Mouse (Mus musculus) adrenal gland, postnatal 10 days (tissue): Measurements from ENCODE around the gene Hal. TPM values are rescaled to one million over a fixed set of nuclear protein-coding genes. Genes with fewer than 3 reads are reported as not detected.
"Not testable (repeated sequence)": the region's sequence is repeated elsewhere in the genome, so short reads cannot be mapped to it uniquely, and the experiment has no call there.

ENCODE experiments used
- DNase-seq: peaks from one replicate; pipeline ENCODE4 v3.0.0; 2021; ENCODE audit warnings: mixed read lengths
- total RNA-seq, 2 experiments: library from RNA; stranded (reverse); gene quantifications; 2 replicates each; pipeline ENCODE4 v1.2.3; 2021

Hal gene
- total RNA-seq, 2 experiments from 2014 or later: 3.7 to 12.2 TPM

DNA sequence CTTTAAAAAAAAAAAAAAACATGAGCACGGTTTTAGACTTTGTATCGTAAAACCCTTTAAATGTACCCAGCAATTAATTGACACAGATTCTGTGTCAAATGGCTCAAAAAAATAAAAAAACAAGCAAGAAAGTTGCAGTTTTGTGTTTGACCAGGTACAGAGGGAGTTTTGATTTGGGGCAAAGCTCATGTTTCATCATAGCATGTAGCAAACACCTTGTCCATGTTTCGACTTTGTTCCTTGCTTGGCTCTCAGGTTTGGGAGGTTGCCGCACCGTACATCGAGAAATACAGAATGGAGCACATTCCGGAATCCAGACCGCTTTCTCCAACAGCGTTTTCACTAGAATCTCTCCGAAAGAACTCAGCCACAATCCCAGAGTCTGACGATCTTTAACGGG, 27.4 kb downstream of the Hal start:
- no peak for DNase-seq

DNA sequence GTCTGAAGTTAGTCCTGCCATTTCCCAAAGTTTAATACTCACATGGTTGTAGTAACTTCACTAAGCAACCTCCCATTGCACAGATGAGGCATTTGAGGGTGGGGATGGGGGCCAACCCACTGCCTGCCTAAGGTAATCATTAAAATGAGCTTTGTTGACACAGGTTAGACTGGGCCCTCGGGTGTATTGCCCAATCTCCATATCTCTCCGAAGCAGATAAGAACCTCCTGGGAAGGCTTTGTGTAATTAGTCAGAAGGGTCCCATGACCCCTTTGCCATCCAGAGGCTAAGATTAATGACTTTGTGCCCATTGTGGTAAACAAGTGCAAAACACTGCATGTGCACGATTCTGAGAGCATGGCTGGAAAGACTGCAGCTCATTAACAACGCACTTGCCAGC, 29.2 kb downstream of the Hal start:
- no peak for DNase-seq

DNA sequence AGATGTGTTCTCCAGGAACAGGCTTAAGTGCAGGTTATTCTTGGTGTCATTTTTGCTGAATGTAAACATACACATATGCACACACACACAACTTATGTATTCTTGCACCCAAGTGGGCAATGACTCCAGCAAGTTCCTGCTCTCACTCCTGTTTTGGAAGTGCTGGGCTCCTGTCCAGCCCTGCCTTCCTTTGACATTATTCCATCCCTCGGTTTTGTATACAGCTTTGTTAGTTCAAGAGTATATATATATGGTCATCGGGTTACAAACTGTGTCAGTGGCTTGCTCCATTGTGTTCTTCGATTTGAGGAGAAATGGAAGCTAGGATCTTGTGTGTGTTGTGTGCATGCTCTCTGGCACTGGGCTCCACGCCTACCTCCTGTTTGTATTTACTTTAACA, 29.6 kb downstream of the Hal start:
- no peak for DNase-seq

DNA sequence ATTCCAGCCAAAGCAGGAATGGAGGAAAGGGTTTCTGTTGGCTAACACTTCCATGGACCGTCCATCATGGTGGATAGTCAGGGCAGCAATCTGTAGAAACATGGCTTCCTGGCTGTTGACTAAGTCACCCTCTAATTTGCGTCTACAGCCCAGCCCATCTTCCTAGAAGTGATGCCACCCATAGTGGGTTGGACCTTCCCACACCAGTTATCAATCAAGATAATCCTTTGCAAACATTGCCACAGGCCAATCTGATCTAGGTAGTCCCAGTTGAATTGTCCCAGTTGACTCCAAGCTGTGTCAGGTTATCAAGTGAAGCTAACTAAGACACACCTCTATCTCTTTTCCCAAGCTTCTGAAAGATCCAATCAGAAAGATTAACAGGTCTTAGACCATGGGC, 30.1 kb downstream of the Hal start:
- no peak for DNase-seq

DNA sequence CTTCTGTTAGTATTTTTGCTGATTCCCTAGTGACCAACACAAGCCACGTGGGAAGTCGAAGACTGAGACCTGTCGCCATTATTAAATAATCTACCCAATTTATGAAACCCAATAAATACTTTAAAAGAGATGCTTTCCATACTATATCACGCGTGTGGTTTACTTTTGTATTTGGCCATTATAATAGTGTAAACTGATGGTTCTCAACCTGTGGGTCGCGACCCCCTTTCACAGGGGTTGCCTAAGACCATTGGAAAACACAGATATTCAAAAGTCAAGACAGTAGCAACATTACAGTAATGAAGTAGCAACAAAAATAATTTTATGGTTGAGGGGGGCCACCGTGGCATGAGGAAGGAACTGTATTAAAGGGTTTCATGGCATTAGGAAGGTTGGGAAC, 30.6 kb downstream of the Hal start:
- no peak for DNase-seq

DNA sequence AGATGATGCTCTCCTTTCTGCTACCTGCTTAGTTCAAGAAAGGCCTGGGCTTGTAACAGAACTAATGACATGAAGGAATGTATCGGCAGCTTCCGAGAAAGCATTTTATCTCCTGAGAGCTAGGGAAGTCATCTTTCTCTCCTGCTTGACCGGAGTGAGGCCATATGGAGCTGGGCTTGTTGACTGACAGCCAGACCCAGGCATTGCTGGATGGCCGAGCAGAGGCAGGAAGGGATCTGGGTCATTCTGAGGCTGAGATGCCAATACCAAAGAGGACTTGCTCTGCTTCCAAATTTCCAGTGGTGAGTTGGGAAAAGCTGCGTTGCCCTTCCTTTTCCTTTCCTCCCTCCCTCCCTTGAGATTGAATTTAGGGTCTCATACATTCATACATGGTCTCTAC, 31.2 kb downstream of the Hal start:
- no peak for DNase-seq

DNA sequence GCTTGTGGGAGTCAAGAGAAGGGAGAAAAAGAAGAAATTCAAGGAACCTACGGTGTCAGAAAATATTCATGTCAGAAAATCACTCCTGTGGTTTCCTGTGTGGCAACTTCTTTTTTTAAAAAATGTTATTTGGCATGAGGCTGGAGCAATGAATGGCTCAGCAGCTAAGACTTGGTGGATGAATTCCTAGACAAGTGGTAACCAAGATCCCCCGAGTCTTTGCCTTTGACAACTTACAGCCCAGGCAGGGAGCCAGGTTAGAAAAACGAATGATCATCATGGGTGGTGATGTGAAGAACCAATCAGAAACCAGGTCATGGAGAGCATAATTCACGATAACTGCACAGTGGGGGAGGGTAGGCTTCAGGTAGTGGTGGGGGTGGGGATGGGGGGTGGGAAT, 32.4 kb downstream of the Hal start:
- no peak for DNase-seq

DNA sequence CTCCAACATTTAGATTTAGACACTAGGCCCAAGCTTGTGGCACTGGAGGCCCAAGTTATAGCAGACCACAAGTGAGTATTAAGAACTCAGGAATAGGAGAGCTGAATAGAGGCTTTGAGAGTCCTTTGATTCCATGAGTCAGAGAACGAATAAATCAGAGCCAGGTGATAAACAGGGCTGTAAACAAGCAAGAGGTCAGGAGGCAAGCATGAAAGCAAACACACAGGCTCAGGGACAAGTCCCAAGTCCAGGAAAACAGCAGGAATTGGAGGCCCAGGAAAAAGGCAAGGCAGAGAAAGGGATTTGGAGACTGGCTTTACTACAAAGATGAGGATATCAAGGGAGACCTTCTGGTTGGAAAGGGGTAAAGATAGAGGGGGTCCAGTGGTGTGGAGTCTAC, 36.8 kb downstream of the Hal start:
- DNase-seq: no peak

DNA sequence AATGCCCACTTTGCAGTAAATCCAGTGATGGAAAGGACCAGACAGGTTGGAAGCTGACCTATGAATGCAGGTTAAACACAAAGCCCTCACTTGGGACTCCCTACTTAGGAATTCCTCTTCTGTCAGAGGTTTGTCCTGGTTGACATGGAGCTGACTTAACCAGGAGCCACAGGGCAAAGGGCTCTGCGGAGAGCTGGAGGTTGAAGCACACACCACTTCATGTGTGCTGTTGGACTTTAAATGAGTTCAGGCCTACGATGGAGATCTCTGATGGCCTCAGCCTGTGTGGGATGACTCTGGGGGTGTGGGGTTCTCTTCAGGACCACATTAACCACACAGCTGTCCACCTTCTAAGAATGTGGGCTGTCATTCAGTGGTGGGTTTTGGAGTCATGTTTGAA, 49.7 kb downstream of the Hal start:
- no peak for DNase-seq

DNA sequence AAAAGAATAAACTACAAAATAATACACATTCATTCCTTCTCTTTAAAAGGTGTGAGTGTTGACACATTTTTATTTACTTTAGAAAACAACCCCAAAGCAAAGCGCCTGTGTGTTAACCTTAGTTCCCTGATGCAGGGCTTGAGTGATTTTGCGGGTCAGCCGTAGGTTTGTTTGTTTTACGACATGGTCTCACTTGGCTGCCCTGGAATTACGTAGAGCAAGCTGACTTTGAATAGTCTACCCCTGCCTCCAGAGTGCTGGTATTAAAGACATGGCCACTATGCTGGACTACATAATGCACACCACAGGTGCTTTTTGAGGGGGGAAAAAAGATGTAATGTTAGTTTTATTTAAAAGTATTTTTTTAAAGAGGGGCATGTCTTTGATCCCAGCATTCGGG, 50.2 kb downstream of the Hal start:
- no peak for DNase-seq

DNA sequence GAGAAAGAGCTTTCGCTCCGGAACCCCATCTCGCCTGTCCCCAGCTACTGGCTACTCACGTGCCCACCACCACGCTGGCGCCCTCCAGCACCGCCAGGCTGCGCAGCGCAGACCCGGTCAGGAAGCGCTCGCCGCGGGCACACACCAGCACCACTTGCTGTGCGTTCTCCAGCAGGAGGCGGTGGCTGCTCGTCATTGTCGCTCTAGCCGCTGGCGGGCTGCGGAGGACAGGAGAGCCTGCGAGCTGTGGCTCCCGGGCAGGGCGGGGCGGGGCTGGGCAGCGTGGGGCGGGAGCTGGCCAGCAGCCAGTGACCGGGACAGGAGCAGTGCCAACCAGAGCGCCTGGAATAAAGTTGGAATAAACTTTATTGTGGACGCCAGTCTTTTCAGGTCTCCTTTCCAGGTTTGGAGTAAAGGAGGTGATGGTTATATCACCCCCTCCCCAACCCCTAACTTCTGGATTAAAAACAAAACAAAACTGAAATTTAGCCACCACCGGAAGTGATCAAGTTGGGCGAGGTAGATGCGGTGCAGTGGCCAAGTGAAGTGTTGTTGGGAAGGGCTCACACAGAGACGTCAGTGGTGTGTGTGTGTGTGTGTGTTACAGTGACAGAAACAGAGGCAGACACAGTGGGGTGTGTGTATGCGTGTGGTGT, 51.3 kb downstream of the Hal start, which contains the start of gene Amdhd1:
TSS of gene Amdhd1 (minus strand) at position 259 of the 656 bp plus-strand sequence.
- DNase-seq: peak; percentile 92

DNA sequence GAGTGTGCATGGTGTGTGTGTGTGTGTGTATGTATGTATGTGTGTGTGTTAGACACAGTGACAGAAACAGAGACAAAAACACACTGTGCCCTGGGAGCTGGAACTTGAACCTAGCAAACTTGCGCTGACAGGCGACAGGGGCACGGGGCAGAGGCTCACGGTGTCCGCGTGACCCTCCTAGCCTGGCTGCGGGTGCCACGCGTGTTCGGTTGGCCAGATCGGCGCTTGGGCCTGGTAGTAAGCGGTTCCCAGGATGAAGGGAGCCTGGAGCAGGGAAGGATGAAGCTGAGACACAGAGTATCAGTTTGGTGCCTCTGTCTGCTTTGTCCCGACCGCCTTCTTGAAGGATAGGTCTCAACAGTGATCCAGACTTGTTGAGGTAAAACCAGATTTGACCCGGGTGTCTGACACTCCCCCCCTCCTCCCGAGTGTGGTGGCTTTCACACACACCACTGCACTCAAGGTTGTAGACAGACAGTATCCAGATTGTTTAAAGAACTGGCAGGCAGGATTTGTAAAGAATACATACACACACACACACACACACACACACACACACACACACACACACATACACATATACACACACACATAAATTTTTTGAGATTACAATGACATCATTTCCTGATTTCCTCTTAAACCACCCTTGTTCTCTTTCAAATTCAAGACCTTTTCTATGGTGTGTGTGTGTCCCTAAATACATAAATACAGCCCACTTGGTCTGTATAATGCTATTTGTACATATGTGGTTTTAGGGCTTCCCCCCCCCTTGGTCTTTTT, 52.1 kb downstream of the Hal start, which contains the start of gene Ccdc38:
TSS of gene Ccdc38 (plus strand) at position 202 of the 780 bp plus-strand sequence.
- DNase-seq: peak; percentile 10

DNA sequence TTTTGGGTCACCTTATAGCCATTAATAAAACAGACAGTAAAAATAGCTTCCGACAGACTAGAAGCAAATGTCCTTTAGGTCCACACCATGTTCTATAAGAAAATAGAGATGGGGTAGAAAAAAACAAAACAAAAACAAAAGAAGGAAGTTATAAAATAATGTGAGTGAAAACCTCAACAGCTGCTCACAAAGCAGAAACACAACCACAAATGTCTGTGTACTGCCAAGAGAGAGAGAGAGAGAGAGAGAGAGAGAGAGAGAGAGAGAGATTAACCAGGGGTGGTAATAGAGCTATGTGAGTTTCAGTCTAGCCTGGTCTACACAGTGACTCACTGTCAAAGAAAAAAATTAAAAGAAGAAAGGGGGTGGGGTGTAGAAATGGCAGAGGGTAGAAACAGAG, 53.0 kb downstream of the Hal start:
- DNase-seq: no peak

DNA sequence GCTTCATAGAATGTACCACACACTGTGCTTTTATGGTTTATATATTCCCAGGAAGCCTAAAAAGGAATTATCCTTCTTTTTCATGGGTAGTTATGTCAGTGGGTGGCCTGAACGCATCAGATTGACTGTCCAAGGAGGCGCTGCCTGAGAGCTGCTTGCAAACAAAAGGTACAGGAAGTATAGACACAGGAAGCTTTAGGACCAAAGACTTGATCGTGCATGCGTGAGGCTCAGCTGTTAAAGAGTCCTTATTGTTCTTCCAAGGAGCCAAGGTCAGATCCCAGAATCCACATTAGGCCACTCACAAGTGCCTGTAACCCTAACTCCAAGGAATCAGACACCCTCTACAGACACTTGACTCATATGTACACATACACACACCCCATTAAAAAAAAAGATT, 53.8 kb downstream of the Hal start:
- no peak for DNase-seq

DNA sequence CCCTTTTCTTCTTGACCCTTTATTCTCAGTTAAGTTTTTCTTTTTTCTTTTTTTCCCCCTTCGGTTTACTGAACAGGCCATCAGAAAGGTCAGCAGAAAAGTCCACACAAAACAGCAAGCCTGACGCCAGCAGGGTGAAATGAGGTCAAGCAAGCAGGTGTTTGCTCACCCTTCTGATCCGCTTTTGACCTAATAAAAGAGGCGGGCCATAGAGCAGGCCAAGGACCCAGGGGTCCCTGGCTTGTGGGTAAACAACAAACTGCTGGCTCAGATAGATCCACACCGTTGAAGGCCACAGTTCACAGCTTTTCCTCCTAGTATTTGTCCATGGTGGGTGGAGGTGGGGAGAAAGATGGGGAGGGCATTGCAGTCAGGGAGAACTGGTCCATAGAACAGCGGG, 54.6 kb downstream of the Hal start:
- peak; percentile 17 for DNase-seq

DNA sequence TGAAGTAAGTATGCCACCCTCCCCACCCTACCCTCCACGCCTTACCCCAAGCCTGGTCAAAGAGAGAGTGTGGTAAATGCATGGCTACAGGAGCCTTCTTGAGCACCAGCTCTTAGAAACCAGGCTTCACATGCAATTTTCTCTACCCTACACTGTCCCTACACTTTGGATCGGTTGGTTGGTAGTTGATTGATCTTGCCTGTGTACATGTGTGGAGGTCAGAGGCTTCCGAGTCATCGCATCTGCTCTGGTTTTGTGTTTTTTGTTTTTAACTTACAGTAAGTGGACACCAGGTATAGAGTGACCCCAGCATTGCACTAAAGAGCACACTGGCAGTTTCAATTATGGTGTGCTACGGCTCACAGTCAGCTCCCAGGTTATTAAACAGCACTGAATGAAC, 55.6 kb downstream of the Hal start:
- DNase-seq: no peak

DNA sequence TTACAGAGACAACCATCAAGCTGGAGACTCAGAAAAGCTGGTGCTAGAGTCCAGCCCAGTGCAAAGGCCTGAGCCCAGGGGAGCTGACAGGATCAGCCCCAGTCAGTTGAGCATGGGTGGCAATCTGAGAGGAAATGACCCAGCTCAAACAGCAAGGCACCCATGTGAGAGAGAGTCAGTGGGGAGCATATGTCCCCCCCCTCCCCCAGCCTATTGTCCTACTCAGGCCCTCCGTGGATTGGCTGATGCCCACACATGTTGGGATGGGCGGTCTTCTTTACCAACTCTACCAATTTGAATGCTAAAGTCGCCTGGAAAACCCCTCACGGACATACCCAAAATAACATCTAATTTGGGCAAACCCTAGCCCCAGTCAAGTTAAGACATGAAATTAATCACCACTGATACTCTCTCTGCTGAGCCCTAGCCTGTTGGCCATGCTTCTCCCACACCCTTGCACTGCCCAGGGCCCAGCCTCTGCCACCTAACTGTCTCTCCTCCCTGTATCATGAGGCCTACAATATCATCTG, 59.2 kb downstream of the Hal start:
- no peak for DNase-seq

DNA sequence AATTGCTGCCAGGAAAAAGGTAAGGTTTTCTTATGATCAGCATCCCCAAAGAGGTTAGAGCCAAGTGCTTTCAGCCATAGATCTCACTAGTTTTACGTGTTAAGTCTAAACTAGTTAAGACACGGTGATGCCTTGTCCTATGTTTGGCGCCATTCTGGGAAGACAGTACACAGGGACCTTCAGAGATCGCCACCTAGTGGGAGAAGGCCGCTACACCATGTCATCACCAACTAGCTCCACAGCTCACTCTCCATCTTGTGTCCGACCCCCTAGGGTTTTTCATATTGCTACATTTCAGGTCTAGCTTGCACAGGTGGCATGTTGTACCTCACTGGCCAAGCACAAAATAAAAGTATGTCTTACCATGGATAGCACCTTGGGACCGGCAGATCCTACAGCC, 60.4 kb downstream of the Hal start:
- peak; percentile 82 for DNase-seq

DNA sequence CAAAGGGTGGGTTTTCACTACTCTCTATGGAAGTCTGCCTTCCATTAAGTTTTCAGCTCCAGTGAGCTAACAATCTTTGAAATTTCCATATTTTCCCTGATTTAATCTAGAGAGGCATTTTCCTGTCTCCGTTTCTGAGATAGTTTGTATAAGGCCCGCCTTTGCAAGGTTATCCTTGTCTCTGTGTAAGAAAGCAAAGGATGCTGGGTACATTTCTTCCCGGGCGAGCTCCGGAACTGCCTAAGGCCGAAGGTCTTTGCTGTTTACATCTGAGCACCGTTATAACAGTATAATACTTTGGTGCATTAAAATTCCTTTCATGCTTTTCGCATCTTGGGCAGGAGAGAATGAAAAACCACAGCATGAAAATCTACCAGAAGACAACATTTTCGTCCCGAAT, 61.3 kb downstream of the Hal start:
- no peak for DNase-seq

DNA sequence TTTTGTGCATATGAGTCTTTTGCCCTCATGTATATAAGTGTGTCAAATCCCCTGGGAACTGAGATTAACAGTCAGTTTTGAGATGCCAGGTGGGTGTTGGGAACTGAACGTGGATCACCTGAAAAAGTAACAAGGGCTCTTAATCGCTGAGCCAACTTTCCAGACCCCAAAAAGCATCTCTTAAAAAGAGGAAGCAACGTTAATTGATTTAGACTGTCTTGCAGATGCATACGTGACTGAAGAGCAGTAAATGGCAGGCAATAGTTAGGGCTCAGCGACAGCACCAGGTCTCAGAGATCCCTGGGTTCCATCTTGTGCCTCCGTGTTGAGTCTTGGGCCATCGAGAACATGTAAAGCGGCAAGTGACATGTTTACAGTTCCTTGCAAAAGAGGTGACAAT, 64.0 kb downstream of the Hal start:
- no peak for DNase-seq

DNA sequence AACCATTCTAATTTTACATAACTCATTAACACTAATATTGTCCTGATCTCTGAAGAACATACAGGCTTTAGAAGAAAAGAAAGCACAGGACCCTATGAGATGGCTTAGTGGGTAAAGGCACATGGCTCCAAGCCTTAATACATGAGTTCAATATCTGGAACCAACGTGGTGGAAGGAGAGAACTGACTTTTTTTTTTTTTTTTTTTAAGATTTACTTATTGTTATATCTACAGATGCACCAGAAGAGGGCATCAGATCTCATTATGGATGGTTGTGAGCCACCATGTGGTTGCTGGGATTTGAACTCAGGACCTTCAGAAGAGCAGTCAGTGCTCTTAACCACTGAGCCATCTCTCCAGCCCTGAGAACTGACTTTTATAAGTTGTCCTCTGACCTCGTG, 69.4 kb downstream of the Hal start:
- DNase-seq: not testable (repeated sequence)

DNA sequence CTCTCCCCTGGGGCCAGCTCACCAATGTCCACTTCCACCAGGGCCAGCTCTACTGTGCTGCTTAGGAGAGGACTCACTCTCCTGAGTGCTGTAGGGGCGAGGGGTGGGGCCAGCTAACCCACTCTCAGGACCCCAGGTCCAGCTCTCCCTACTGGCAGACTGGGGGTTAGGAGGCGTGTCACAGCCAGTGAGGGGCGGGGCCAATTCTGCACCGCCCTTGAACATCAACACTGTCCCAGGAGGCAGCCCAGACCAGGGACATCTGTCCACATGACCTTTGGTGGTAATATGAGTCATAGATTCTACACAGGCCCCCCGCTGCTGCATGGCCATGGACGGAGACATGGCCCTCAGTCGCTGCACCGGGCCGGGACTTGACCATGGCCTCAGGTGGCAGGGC, 71.2 kb downstream of the Hal start:
- peak; percentile 69 for DNase-seq

DNA sequence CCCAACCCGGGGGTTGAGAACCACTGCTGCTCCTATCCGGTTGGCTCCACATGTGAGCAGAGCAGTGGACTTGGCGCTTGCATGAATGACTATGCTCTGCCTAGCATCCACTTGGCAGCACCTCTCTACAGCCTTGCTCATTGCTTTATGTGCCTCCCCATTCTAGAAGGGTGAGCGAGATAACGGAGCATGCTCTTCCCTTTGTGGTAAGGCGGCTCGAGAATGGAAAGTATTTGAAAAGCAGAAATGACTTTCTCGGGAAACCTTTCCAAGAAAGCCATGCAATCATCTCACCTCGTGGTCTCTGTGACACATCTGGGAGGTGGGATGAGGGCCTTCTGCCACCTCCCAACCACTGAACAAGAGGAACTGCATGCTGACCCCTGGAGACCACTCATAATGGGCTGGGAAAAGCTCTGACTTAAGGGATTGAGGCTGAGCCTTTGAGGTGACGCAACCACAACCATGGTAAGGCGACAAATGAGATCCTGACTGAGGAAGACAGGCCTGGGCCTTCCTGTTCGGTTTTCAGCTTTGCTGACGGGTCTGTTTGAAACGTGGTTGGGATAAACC, 76.0 kb downstream of the Hal start:
- DNase-seq: no peak
